Comparison of ENCODE assay signal across 15 mouse cellular contexts in genomic region chr1:172393739-172394138, GRCm38 (mm10). TPM values are rescaled to one million over a fixed set of nuclear protein-coding genes. Genes with fewer than 3 reads are reported as not detected.
"Had no signal": no experiment of that assay in that cellular context is flagged by ENCODE, and none has a peak within 500 bp of the region (broad histone marks: within the 10 kb centered on the region; RNA-seq: fewer than 3 reads in every experiment).

No protein-coding gene starts in this region.

- H3K4me3 ChIP-seq: limb, embryonic 15.5 days; liver, embryonic 12.5 days; lung, embryonic 15.5 days; midbrain, embryonic 13.5 days; neural tube, embryonic 12.5 days had no signal

- ATAC-seq: liver, embryonic 12.5 days had no signal

- DNase-seq: kidney, adult 9 months; kidney, postnatal 36 days; layer of hippocampus, adult 9-11 months; layer of hippocampus, postnatal 36 days; lung, postnatal 14 days; right cerebral cortex, postnatal 14 days; thymus, postnatal 36 days had no signal

- H3K9ac ChIP-seq: limb, embryonic 15.5 days; liver, embryonic 12.5 days; lung, embryonic 15.5 days; midbrain, embryonic 13.5 days; neural tube, embryonic 12.5 days had no signal

- H3K9me3 ChIP-seq: limb, embryonic 15.5 days; liver, embryonic 12.5 days; lung, embryonic 15.5 days; midbrain, embryonic 13.5 days; neural tube, embryonic 12.5 days had no signal

- H3K4me1 ChIP-seq: liver, embryonic 12.5 days had no signal

- H3K27me3 ChIP-seq: limb, embryonic 15.5 days; lung, embryonic 15.5 days; neural tube, embryonic 12.5 days had no signal

- H3K27ac ChIP-seq: kidney, postnatal 0 days; limb, embryonic 15.5 days; liver, embryonic 12.5 days; lung, embryonic 15.5 days; midbrain, embryonic 13.5 days; neural tube, embryonic 12.5 days had no signal

- H3K4me2 ChIP-seq: limb, embryonic 15.5 days; liver, embryonic 12.5 days; lung, embryonic 15.5 days; midbrain, embryonic 13.5 days; neural tube, embryonic 12.5 days had no signal

- H3K36me3 ChIP-seq: limb, embryonic 15.5 days; liver, embryonic 12.5 days; lung, embryonic 15.5 days; midbrain, embryonic 13.5 days; neural tube, embryonic 12.5 days had no signal

RNA-seq across cellular contexts. Expression of gene Kcnj10, which starts 52.7 kb away (rescaled TPM):
- total RNA-seq: monocyte, adult 5-6 weeks; neutrophil, adult 5-6 weeks had no signal
